Mouse (Mus musculus): ENCODE results near the gene Mapre1. TPM values are rescaled to one million over a fixed set of nuclear protein-coding genes. Genes with fewer than 3 reads are reported as not detected.
"Not testable (repeated sequence)": the region's sequence is repeated elsewhere in the genome, so short reads cannot be mapped to it uniquely, and the experiment has no call there.

The Mapre1 gene
- 100 to 1,000 TPM in 3 of 4 experiments, 10 to 100 TPM in 1; 72.9 to 117 (median 101) TPM for total RNA-seq (2022)

- DNase-seq, result peak; percentile 100
Observed at GRCm38 (mm10) chr2:153740500-153741436, at the start of gene Mapre1. TSS of gene Mapre1 (plus strand) at chr2:153741274.

DNA sequence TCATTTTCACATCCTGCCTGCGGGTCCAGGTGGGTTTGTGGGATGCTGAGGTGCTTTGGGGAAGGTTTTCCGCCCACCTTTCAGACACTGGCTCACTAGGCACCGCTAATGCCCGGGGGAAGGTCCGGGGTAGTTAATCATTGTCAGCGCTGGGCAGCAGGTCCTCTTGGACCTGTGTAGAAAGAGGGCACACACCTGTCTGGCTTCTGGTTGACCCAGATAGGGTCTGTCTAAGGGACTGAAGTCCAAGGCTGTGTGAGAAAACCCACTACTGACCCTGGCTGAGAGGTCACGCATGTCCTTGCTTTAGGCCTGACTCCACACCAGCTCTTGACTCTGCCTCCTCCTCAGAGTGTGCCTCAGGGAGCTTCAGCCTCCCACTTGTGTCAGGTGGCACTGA is 47.7 kb upstream of the Mapre1 start:
- DNase-seq, result not testable (repeated sequence)

- DNase-seq, result peak; percentile 6
Observed at GRCm38 (mm10) chr2:153694462-153695085, 46.5 kb upstream of the Mapre1 start.

DNA sequence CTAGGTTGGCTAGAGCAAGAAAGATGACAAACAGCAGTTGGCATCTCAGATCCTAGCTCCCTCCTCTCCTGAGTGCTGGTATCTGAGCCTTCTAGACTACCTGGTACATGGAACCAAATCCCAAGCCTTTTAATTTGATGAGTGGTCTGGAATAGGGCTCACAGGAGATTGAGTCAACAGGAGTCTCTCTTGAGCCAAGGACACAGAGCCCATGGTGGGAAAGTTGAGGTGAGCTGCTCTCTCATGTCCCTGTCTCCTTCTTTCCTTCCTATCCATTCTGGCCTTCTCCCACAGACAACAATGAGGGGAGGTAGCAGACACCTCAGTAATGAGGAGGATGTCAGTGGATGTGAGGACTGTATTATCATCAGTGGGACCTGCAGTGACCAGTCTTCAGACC is 44.7 kb upstream of the Mapre1 start, which contains the start of gene Dnmt3c:
TSS of gene Dnmt3c (plus strand) at position 301 of the 400 bp plus-strand sequence.
- no peak for DNase-seq

DNA sequence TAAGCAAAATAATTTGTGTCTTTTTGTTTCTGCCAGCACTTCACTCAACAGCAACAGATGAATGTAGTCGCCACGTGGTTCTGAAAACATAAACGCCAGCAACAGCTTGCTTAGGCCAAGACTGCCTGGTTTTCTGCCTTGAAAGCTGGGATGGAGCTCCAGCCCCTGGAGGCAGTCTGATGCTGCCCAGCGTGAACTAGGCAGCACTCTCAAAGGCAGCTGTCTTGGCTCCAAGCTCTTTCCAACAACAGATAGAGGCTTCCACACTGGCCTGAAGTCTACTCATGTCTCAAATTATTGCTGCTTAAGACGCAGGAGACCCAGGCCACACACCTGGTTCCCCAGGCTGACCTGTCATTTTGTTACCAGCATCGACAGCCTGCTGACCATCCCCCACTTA is 37.7 kb upstream of the Mapre1 start:
- DNase-seq, result no peak

DNA sequence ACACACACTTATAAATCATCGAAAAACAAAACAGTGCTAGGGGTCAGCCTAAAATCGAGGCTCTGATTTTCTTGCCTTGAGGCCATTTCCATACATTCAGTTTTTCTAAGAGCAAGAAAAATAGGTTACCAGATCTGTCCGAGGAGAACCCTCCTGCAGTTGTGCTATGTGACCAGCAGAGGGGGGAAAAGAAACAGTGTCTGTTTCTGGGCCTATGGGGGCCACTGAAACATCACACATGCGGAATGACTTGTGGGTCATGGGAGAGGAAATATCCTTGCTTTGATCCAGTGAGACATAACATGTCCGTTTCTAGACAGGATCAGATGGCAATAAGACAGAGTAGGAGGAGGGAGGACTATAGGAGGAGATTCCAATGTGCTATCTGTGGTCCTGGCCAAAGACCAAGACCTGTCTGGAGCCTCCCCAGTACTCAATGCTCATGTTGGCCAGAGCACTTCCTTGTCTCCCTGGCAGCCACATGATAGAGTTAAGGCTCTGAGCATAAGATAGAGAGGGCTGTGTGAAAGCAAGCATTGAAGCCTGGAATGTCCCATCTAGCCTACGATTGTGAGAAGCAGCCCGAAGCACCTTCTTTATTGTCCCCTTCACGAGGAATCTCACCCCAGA is 30.3 kb upstream of the Mapre1 start:
- no peak for DNase-seq

DNA sequence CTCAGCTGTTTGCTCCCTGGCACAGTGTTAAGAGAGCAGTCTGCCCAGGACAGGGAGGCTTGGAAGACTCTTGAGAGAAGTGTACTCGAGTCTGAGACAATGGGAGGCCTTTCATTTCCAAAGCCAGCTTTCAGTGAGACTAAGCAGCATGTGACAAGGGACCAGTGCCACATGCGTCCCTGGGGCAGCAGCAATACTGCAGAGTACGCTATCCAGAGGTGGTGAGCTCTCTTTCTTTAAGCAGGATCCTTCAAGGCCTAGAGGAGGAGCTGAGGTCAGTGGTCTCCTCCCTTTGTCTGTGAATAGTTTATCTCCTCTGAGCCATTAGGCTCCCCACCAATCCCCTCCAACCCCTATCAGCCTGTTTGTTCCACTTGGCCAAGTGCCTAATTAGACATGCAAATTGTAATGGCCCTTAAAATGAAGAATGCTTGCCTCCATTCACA is 28.4 kb upstream of the Mapre1 start:
- no peak for DNase-seq

DNA sequence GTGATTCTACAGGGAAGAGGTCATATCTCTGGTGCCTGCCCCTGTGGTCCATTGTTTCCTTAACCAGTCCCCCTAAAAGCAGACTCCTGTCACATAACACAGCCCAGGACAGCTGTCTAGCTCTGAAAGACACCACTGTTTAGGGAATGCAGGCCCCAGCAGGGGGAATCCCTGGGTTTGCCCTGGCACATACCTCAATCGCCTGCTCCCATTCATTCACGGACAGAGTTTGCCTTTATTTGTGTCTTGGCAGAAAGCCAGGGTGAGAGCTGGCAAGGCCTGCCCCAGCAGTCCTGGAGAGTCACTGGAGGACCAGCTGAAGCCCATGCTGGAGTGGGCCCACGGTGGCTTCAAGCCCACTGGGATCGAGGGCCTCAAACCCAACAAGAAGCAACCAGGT is 27.8 kb upstream of the Mapre1 start:
- DNase-seq, result peak; percentile 22

DNA sequence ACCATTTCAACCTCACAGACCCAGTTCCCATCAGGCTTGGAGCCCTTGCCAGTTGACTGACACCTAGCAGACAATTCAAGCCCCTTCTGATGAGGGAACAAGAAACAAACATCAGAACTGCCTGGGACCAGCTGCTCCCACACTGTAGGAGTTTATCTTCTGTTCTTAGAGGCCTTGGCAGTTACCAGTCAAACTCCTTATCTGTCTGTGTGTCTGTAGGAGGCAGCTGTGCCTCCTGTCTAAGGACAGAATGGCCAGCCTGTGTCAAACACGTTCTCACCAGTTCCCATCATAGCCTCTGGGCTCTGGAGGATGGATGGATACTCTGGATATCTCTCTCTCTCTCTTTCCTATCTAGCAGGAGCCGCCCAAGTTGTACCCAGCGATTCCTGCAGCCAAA is 23.2 kb upstream of the Mapre1 start:
- not testable (repeated sequence) for DNase-seq

DNA sequence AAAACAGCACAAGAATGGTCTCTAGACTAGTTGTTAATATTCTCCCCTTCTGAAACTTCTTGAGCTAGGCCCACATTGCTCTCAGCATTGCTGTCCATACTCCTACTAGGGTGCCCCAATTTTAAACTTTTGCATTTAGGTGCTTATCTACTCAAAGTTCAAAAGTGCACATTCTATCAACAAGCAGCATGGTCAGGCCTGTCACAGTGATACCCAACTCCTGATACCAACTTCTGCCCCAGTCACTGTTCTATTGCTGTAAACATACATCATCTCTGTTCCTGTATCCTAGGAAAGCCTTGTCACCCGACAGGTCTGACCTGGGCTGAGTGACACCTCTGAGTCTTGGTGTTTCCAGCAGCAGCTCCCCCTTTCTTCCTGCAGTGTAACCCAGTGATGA is 18.0 kb upstream of the Mapre1 start:
- no peak for DNase-seq

GRCm38 (mm10) chr2:153724424-153724823 is 16.6 kb upstream of the Mapre1 start:
- no peak for DNase-seq

GRCm38 (mm10) chr2:153724871-153725270 is 16.2 kb upstream of the Mapre1 start:
- no peak for DNase-seq

- no peak for DNase-seq
Observed at GRCm38 (mm10) chr2:153725291-153725690, 15.8 kb upstream of the Mapre1 start.

- DNase-seq, result no peak
Observed at GRCm38 (mm10) chr2:153734033-153734432, 7.0 kb upstream of the Mapre1 start.

- no peak for DNase-seq
Observed at GRCm38 (mm10) chr2:153741437-153742065, 477 bp downstream of the Mapre1 start.

DNA sequence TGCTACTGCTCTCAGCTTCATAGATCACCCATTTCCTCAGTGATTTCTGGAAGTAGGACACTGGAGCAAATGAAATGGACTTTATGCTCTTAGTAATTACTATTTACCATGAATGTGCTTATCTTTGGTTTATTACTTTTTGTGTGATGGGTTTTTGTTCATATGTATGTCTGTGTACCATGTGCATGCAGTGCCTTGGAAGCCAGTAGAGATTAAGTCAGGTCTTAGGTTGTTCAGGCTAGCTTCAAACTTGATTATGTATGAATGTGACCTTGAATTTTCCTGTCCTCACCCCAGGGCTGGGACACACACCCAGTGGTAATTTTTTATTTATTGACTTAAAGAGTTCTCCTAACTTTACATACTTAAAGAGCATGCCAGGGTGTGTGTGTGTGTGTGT is 6.9 kb downstream of the Mapre1 start:
- no peak for DNase-seq

- DNase-seq, result no peak
Observed at GRCm38 (mm10) chr2:153750363-153750762, 9.3 kb downstream of the Mapre1 start.

- no peak for DNase-seq
Observed at GRCm38 (mm10) chr2:153762121-153762520, 21.0 kb downstream of the Mapre1 start.

- DNase-seq, result no peak
Observed at GRCm38 (mm10) chr2:153767484-153767883, 26.4 kb downstream of the Mapre1 start.

GRCm38 (mm10) chr2:153768881-153769280 is 27.8 kb downstream of the Mapre1 start:
- no peak for DNase-seq

DNA sequence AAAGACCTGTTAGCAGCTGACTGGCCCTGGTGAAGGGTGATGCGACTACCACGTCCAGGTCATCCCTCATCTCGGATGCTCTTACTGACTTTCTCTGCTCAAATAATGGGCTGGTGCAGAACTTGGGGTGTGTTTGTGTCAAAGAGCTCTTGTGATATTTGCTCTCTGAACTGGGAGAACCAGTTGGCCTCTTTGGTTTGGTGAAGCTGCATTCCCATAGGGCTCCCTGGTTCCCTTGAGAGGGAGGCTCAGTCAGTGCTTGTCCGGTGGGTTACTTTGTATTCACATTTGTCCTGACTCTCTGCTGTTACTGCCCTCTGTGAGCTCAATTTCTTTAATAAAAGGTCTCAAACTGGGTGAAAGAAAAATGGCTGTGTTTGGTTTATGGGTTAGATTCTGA is 31.9 kb downstream of the Mapre1 start:
- DNase-seq, result no peak

DNA sequence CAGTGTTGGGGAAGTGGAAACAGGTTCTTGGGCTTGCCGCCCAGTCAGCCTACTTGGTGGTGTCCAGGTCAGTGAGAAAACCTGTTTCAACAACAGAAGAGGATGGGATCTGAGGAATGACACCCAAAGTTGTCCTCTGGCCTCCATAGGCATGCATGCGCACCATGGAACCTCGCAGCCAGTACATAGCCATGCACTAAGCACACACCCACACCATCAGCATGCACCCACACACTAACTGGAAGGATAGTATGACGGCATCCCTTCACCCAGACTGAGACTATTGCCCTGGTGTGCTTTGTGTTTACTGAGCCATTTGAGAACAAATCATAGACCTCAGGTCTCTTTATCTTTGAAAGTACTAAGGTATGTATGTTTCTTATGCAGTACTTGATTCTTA is 34.4 kb downstream of the Mapre1 start:
- no peak for DNase-seq

All from adrenal gland, adult 8-10 months (tissue).